Mouse (Mus musculus) embryonic facial prominence, embryonic 14.5 days (tissue): ENCODE measurements around the gene Mrps26. TPM values are rescaled to one million over a fixed set of nuclear protein-coding genes. Genes with fewer than 3 reads are reported as not detected.
A peak's percentile ranks its signal among the peaks of the same experiment; 100 is the strongest.
"Not testable (repeated sequence)": the region's sequence is repeated elsewhere in the genome, so short reads cannot be mapped to it uniquely, and the experiment has no call there.

Source experiments
- ATAC-seq: fragments of 200-750 bp; cut with Nextera tagmentation; 2 replicates; pipeline ENCODE4 v1.8.0; 2017; ENCODE audit warnings: low read depth, moderate number of reproducible peaks, moderate TSS enrichment
- DNase-seq: peaks from one replicate; pipeline ENCODE4 v3.0.0-alpha.2; 2015; ENCODE audit warnings: low spot score
- H3K27ac ChIP-seq: fragments of 300-500 bp; sonication (generic); replicated peaks from 2 replicates; pipeline ENCODE4 v1.5.1; 2014; ENCODE audit warnings: low read depth, mild to moderate bottlenecking, low read length, moderate library complexity
- H3K27me3 ChIP-seq: fragments of 300-500 bp; sonication (generic); replicated peaks from 2 replicates; pipeline ENCODE4 v1.6.1; 2014; ENCODE audit warnings: low read length; ENCODE audit not compliant: control insufficient read depth, insufficient read depth
- H3K36me3 ChIP-seq: fragments of 300-500 bp; sonication (generic); 2 replicates; pipeline ENCODE4 v1.6.1; 2014; ENCODE audit warnings: low read length, mixed read lengths; ENCODE audit not compliant: control insufficient read depth, insufficient read depth
- H3K4me1 ChIP-seq: fragments of 300-500 bp; sonication (generic); 2 replicates; pipeline ENCODE4 v1.6.1; 2014; ENCODE audit warnings: antibody characterized with exemption, low read length; ENCODE audit not compliant: control insufficient read depth, insufficient read depth
- H3K4me2 ChIP-seq: fragments of 300-500 bp; sonication (generic); 2 replicates; pipeline ENCODE4 v1.6.1; 2014; ENCODE audit warnings: low read depth, mild to moderate bottlenecking, low read length, moderate library complexity, mixed read lengths
- H3K4me3 ChIP-seq: fragments of 300-500 bp; sonication (generic); 2 replicates; pipeline ENCODE4 v1.5.1; 2014; ENCODE audit warnings: low read depth, mild to moderate bottlenecking, low read length
- H3K9ac ChIP-seq: fragments of 300-500 bp; sonication (generic); 2 replicates; pipeline ENCODE4 v1.6.1; 2014; ENCODE audit warnings: low read depth, mild to moderate bottlenecking, low read length, moderate library complexity, mixed read lengths
- H3K9me3 ChIP-seq: fragments of 300-500 bp; sonication (generic); 2 replicates; pipeline ENCODE4 v1.6.1; 2016; ENCODE audit warnings: low read length; ENCODE audit not compliant: control insufficient read depth
- WGBS: fragments of 180-500 bp; shearing (Covaris S2); extraction: QIAGEN DNeasy Blood & Tissue Kit; methylation state at CpG from one replicate; pipeline ENCODE4 v1.1.7; 2014; 5-methylcytosine and 5-hydroxymethylcytosine counted together
- polyA plus RNA-seq: library from polyadenylated mRNA; unstranded; fragments of >200 nt; fragmentation: Nextera tagmentation; extraction: Ambion mirVana; gene quantifications from 2 replicates; pipeline ENCODE4 v1.2.1, GENCODE M21; 2014

Mrps26 gene
- 88.6 and 91.7 TPM in 2 replicates for polyA plus RNA-seq

GRCm38 (mm10) chr2:130563212-130564055 is at the start of gene Mrps26:
Gene Mrps26 (plus strand): TSS chr2:130563742.
- WGBS = 1% methylated on average over 45 of the region's 61 CpGs
- peak within 1 kb of the TSS; percentile 52; the same call in 1 of the 2 replicates for H3K27ac ChIP-seq
- DNase-seq (peak; percentile 98), ATAC-seq (peak; percentile 100)
- no peaks in the 10 kb centered on the region for H3K9me3 ChIP-seq
- H3K27me3 ChIP-seq = no peaks in the 10 kb centered on the region
- H3K4me1 ChIP-seq = peaks cover 9% of the 10 kb centered on the region
- H3K36me3 ChIP-seq = peaks cover 25% of the 10 kb centered on the region
- H3K4me3 ChIP-seq = peak within 1 kb of the TSS; percentile 91
- H3K9ac ChIP-seq = peak within 1 kb of the TSS; percentile 89
- peak within 1 kb of the TSS; percentile 87 for H3K4me2 ChIP-seq

- Histone ChIP-seq H3K4me2 (no peak overlapping the region), H3K4me1 (no peaks in the 10 kb centered on the region), H3K9ac (no peak overlapping the region), H3K27ac (no peak overlapping the region), H3K9me3 (no peaks in the 10 kb centered on the region), H3K36me3 (peaks cover 38% of the 10 kb centered on the region), H3K4me3 (no peak overlapping the region), H3K27me3 (no peaks in the 10 kb centered on the region)
- DNase-seq = no peak
- no peak for ATAC-seq
- 97% methylated on average over 8 of the region's 8 CpGs for WGBS
Observed at GRCm38 (mm10) chr2:130513907-130514306, 49.6 kb upstream of the Mrps26 start.

- ATAC-seq = no peak
- Histone ChIP-seq H3K9me3 (no peaks in the 10 kb centered on the region), H3K36me3 (peaks cover 42% of the 10 kb centered on the region), H3K27me3 (no peaks in the 10 kb centered on the region), H3K4me1 (no peaks in the 10 kb centered on the region), H3K27ac (no peak overlapping the region), H3K4me3 (no peak overlapping the region), H3K4me2 (no peak overlapping the region), H3K9ac (no peak overlapping the region)
- WGBS = 70% methylated on average over 5 of the region's 5 CpGs
- no peak for DNase-seq
Observed at GRCm38 (mm10) chr2:130515791-130516190, 47.8 kb upstream of the Mrps26 start.

- Histone ChIP-seq H3K4me3 (no peak overlapping the region), H3K27ac (no peak overlapping the region), H3K36me3 (peaks cover 76% of the 10 kb centered on the region), H3K4me1 (no peaks in the 10 kb centered on the region), H3K27me3 (no peaks in the 10 kb centered on the region), H3K9ac (no peak overlapping the region), H3K4me2 (no peak overlapping the region), H3K9me3 (no peaks in the 10 kb centered on the region)
- WGBS = 88% methylated on average over 2 of the region's 2 CpGs
- ATAC-seq = no peak
- no peak for DNase-seq
Observed at GRCm38 (mm10) chr2:130521927-130522326, 41.6 kb upstream of the Mrps26 start.

- peaks cover 72% of the 10 kb centered on the region for H3K36me3 ChIP-seq
- H3K9ac ChIP-seq, H3K27ac ChIP-seq, H3K4me2 ChIP-seq, H3K4me1 ChIP-seq, H3K4me3 ChIP-seq, ATAC-seq, H3K9me3 ChIP-seq, DNase-seq, H3K27me3 ChIP-seq: not testable (repeated sequence)
- WGBS = 84% methylated on average over 3 of the region's 4 CpGs
Observed at GRCm38 (mm10) chr2:130525480-130525879, 38.1 kb upstream of the Mrps26 start.

- Histone ChIP-seq H3K36me3 (peaks cover 67% of the 10 kb centered on the region), H3K9me3 (no peaks in the 10 kb centered on the region)
Observed at GRCm38 (mm10) chr2:130528457-130528856, 35.1 kb upstream of the Mrps26 start.

GRCm38 (mm10) chr2:130529290-130529689 is 34.3 kb upstream of the Mrps26 start:
- no peaks in the 10 kb centered on the region for H3K9me3 ChIP-seq
- no peak for ATAC-seq
- peaks cover 68% of the 10 kb centered on the region for H3K36me3 ChIP-seq
- no peak for DNase-seq
- no peak overlapping the region for H3K4me3 ChIP-seq
- H3K4me2 ChIP-seq = no peak overlapping the region
- no peak overlapping the region for H3K27ac ChIP-seq
- no peak overlapping the region for H3K9ac ChIP-seq
- H3K4me1 ChIP-seq = no peaks in the 10 kb centered on the region
- H3K27me3 ChIP-seq = no peaks in the 10 kb centered on the region
- WGBS = 86% methylated on average over 2 of the region's 2 CpGs

More at GRCm38 (mm10) chr2:130528457-130528856, 35.1 kb upstream of the Mrps26 start:
- ATAC-seq (no peak), DNase-seq (no peak)
- 92% methylated on average over 6 of the region's 6 CpGs for WGBS
- H3K4me2 ChIP-seq = no peak overlapping the region
- H3K4me1 ChIP-seq = no peaks in the 10 kb centered on the region
- H3K27me3 ChIP-seq = no peaks in the 10 kb centered on the region
- H3K27ac ChIP-seq = no peak overlapping the region
- no peak overlapping the region for H3K9ac ChIP-seq
- H3K4me3 ChIP-seq = no peak overlapping the region

- Histone ChIP-seq H3K27me3 (no peaks in the 10 kb centered on the region), H3K9ac (no peak overlapping the region), H3K9me3 (no peaks in the 10 kb centered on the region), H3K27ac (no peak overlapping the region), H3K4me2 (no peak overlapping the region), H3K36me3 (peaks cover 67% of the 10 kb centered on the region), H3K4me3 (no peak overlapping the region), H3K4me1 (no peaks in the 10 kb centered on the region)
- ATAC-seq = no peak
- DNase-seq = no peak
- 91% methylated on average over 7 of the region's 7 CpGs for WGBS
Observed at GRCm38 (mm10) chr2:130529925-130530324, 33.6 kb upstream of the Mrps26 start.

- no peak overlapping the region for H3K4me3 ChIP-seq
- no peaks in the 10 kb centered on the region for H3K27me3 ChIP-seq
- peaks cover 66% of the 10 kb centered on the region for H3K36me3 ChIP-seq
- DNase-seq (no peak), ATAC-seq (no peak)
- no peak overlapping the region for H3K4me2 ChIP-seq
- no peak overlapping the region for H3K9ac ChIP-seq
- no peaks in the 10 kb centered on the region for H3K9me3 ChIP-seq
- 80% methylated on average over 2 of the region's 2 CpGs for WGBS
- H3K4me1 ChIP-seq = no peaks in the 10 kb centered on the region
- no peak overlapping the region for H3K27ac ChIP-seq
Observed at GRCm38 (mm10) chr2:130532201-130532600, 31.3 kb upstream of the Mrps26 start.
